Mouse (Mus musculus) heart, adult 18-20 months (tissue): ENCODE results near the gene Kif3b. TPM values are rescaled to one million over a fixed set of nuclear protein-coding genes. Genes with fewer than 3 reads are reported as not detected.
"Not testable (repeated sequence)": the region's sequence is repeated elsewhere in the genome, so short reads cannot be mapped to it uniquely, and the experiment has no call there.

Source experiments
- DNase-seq, 2 experiments: peaks; one replicate each; pipeline ENCODE4 v3.0.0; 2021 to 2022; ENCODE audit warnings: mixed read lengths in 1 of 2
- total RNA-seq, 2 experiments: library from RNA; stranded (reverse); gene quantifications; 2 replicates each; pipeline ENCODE4 v1.2.3; 2021

The Kif3b gene
- total RNA-seq, 2 experiments from 2014 or later = 7.6 to 8.1 TPM

- peak; percentile 96 to 99 for DNase-seq
Observed at GRCm38 (mm10) chr2:153345454-153346220, 54.4 kb downstream of the Kif3b start, which contains the start of gene Asxl1. TSS of gene Asxl1 (plus strand) at chr2:153345829.

- peak; percentile 61 to 75 for DNase-seq
Observed at GRCm38 (mm10) chr2:153346221-153347182, 55.3 kb downstream of the Kif3b start.

GRCm38 (mm10) chr2:153347183-153347781 lies 56.1 kb downstream of the Kif3b start:
- peak in 1 of 2 experiments; percentile 38 for DNase-seq

- DNase-seq = peak in 1 of 2 experiments; percentile 38
Observed at GRCm38 (mm10) chr2:153348100-153348831, 57.1 kb downstream of the Kif3b start.

GRCm38 (mm10) chr2:153350552-153351181 lies 59.5 kb downstream of the Kif3b start:
- peak; percentile 27 to 45 for DNase-seq

- DNase-seq = no peak
Observed at GRCm38 (mm10) chr2:153354648-153355047, 63.4 kb downstream of the Kif3b start.

- DNase-seq = no peak
Observed at GRCm38 (mm10) chr2:153356784-153357183, 65.6 kb downstream of the Kif3b start.

GRCm38 (mm10) chr2:153361101-153361710 lies 70.0 kb downstream of the Kif3b start:
- no peak for DNase-seq

- DNase-seq = not testable (repeated sequence)
Observed at GRCm38 (mm10) chr2:153364531-153364930, 73.3 kb downstream of the Kif3b start.

GRCm38 (mm10) chr2:153370871-153371270 lies 79.7 kb downstream of the Kif3b start:
- DNase-seq = no peak

GRCm38 (mm10) chr2:153375380-153375779 lies 84.2 kb downstream of the Kif3b start:
- DNase-seq = no peak

GRCm38 (mm10) chr2:153380479-153380878 lies 89.3 kb downstream of the Kif3b start:
- DNase-seq = no peak

Other genes starting within 250 kb of the Kif3b start
- 10 to 100 TPM; 12.6 to 15.5 TPM for gene Ccm2l, start 225.5 kb upstream of the Kif3b start, total RNA-seq
- gene Hck, start 182.9 kb upstream of the Kif3b start, total RNA-seq = 1 to 10 TPM; 1.3 to 1.9 TPM
- gene Tm9sf4, start 130.1 kb upstream of the Kif3b start, total RNA-seq = 10 to 100 TPM; 36.6 to 44.4 TPM
- 1 to 10 TPM in 1 of 2 experiments, under 1 TPM in 1; 0.77 to 1.2 TPM for gene Tspyl3, start 66.0 kb upstream of the Kif3b start, total RNA-seq
- gene Plagl2, start 50.0 kb upstream of the Kif3b start, total RNA-seq = 1 to 10 TPM; 3.3 to 4.2 TPM
- 10 to 100 TPM; 13.6 to 13.9 TPM for gene Pofut1, start 49.9 kb upstream of the Kif3b start, total RNA-seq
- 10 to 100 TPM; 17.1 to 17.3 TPM for gene Asxl1, start 54.4 kb downstream of the Kif3b start, total RNA-seq
- gene 4930404H24Rik, start 201.4 kb downstream of the Kif3b start, total RNA-seq = not detected
- 1 to 10 TPM; 3.3 to 3.8 TPM for gene Nol4l, start 238.6 kb downstream of the Kif3b start, total RNA-seq